Mouse (Mus musculus) Patski (cell line): ENCODE results near the gene Pidd1. TPM values are rescaled to one million over a fixed set of nuclear protein-coding genes. Genes with fewer than 3 reads are reported as not detected.

Experiments used
- ATAC-seq: fragments of 100-300 bp; one replicate; pipeline ENCODE4 v1.8.0; 2021
- CTCF ChIA-PET: fragments of 350-600 bp; sonication (Branson Sonifier 250); formaldehyde crosslinking; loops from one replicate; lab custom pipeline; 2022; ENCODE audit warnings: inconsistent platforms; lab: Charles Lee
- POLR2A ChIA-PET: fragments of 350-600 bp; sonication (Branson Sonifier 250); formaldehyde crosslinking; loops from one replicate; lab custom pipeline; 2022; ENCODE audit warnings: antibody characterized with exemption, inconsistent platforms; lab: Charles Lee
- DNase-seq: peaks from one replicate; pipeline ENCODE4 v3.0.0-alpha.2; 2011; ENCODE audit warnings: low read depth, low spot score
- H3K27me3 ChIP-seq: fragments of 371-371 bp; one replicate; pipeline ENCODE4 v1.5.1; 2021
- CTCF ChIP-seq: fragments of 100-300 bp; IDR thresholded peaks from one replicate; pipeline ENCODE4 v1.5.1; 2021
- in situ Hi-C: fragments of 300-500 bp; cut with MboI; formaldehyde crosslinking; loops from 3 replicates; pipeline ENCODE4 v1.11.1; 2018; ENCODE audit warnings: low pct_unique_long_range_greater_than_20kb, mixed read lengths
- polyA plus RNA-seq: library from polyadenylated mRNA; unstranded; gene quantifications from one replicate; pipeline ENCODE4 v1.2.3, GENCODE M21; 2021

Gene Pidd1
- polyA plus RNA-seq, 1 experiment from 2014 or later: 4.9 TPM

DNA sequence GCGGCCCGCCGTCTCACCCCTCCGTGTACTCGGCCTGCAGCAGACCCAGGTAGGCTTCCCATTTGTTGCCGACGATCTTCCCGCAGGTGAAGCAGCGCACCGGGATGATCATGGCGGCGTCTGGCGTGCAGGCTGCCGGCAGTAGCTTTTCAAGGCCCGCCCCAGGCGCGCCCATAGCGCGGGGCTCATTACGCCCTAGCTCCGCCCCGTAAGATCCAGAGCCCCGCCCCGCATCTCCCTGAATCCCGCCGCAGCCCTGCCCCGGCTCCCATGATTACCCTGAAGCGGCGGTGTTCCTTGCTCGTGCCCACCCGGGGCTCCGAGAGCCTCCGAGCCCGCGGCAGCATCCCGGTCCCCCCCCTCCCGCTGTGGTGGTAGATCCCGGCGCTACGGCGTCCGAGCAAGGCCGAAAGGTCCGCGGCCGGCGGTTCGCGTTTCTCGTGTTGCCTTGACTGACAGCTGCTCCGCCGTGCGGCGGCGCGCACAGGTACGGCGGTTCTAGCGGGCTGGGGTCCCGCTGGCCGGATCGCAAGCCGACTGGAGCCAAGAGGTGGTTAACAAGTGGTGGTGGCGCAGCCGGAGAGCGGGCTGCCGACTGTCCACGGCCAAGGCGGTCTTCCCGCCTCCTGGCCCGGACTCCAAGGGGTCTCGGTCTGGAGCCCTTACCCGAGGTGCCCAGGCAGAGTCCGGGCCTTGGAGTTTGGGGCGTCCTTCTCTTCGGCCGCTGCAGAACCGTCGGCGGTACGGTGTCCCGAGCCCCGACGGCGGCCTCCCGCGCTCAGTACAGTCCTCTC is 31.4 kb upstream of the Pidd1 start, which contains the start of the genes Polr2l and Tspan4:
Polr2l (minus strand) TSS at position 122 of the 794 bp plus-strand sequence.
Tspan4 (plus strand) TSS at position 230 of the 794 bp plus-strand sequence.
- H3K27me3 ChIP-seq: no peaks in the 10 kb centered on the region
- in situ Hi-C loops: loop anchor here (5.0 kb wide), 1 partner anchor 102 kb away; no protein-coding TSS in a partner anchor
- no peak for DNase-seq
- peak; percentile 36 for ATAC-seq
- ChIA-PET POLR2A (interaction anchor here (1.4 to 7.0 kb wide), 4 partner anchors 6 to 61 kb away, joined by 3 to 64 read pairs (median 4); partner anchors contain the start of gene Cd151), CTCF (interaction anchor here (3.1 kb wide), 1 partner anchor 49 kb away, joined by 16 read pairs; no protein-coding TSS in a partner anchor)
- TF ChIP-seq CTCF: no peak

DNA sequence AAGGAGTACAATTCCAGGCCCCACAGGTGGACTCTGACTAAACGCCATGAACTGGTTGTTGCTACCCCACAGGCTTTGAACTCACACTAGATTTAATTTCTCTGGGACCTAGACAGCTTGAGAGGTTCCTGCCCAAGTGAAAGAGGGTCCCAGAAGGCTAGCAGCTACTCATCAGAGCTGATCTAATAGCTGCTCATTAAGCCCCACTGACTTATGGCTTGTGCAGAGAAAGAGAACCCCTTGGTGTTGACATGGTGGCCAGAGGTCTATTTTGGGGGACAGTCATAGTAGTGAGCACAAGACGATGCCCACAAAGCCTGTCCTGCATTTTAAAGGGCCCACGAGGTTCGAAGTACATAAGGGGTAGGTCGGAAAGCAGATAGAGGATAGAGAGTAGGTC is 30.3 kb upstream of the Pidd1 start:
- in situ Hi-C loops: loop anchor here (25.0 kb wide), 1 partner anchor 913 kb away; the partner anchor contains the start of genes Ctsd and Gm49369
- H3K27me3 ChIP-seq: no peaks in the 10 kb centered on the region
- DNase-seq: no peak
- CTCF ChIA-PET: no interaction called here
- TF ChIP-seq CTCF: no peak
- no peak for ATAC-seq
- POLR2A ChIA-PET: interaction anchor here (0.8 to 1.0 kb wide), 2 partner anchors 20 to 44 kb away, joined by 3 read pairs; no protein-coding TSS in a partner anchor

DNA sequence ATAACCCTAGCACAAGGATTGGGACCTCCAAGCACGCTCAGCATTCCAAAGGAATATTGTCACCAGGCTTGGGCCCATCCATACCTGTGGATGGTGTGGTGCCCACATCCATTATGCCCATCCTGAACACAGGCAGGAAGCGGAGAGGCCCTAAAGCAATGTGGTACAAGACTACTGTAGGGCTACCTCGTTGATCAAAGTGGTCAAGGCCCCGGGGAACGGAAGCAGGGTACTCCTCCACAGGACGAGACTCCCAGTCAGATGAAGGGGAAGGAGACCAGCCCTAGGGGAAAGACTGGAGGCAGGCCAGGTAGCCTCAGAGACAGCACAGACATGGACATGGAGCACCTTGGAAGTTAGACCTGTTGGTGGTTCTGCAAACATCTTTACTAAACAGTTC is 28.9 kb upstream of the Pidd1 start:
- in situ Hi-C loops: loop anchor here (25.0 kb wide), 1 partner anchor 915 kb away; the partner anchor contains the start of genes Ctsd and Gm49369
- H3K27me3 ChIP-seq: no peaks in the 10 kb centered on the region
- TF ChIP-seq CTCF: no peak

DNA sequence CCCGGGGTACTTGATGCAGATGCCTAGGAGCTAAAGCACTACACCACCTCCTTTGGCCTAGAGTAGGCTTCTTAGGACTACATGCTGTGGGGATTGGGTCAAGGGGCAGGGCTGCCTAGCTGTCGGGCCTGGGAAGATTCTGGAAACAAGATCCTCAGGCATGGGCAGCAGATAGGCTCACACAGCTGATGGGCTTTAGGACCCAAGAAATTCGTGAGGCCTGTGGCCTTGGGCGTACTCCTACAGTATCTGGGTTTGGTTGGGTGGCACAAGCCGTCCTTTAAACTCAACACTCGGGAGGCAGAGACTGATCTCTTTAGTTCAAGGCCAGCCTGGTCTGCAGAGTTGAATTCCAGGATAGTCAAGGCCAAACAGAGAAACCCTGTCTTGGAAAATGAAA is 28.4 kb upstream of the Pidd1 start:
- no peak for DNase-seq
- no peak for ATAC-seq
- CTCF ChIA-PET: no interaction called here
- in situ Hi-C loops: loop anchor here (25.0 kb wide), 1 partner anchor 915 kb away; the partner anchor contains the start of genes Ctsd and Gm49369
- H3K27me3 ChIP-seq: no peaks in the 10 kb centered on the region
- POLR2A ChIA-PET: interaction anchor here (1.0 to 1.4 kb wide), 2 partner anchors 22 kb away, joined by 3 read pairs; no protein-coding TSS in a partner anchor
- TF ChIP-seq CTCF: no peak

More for the DNA sequence above, 28.9 kb upstream of the Pidd1 start:
- POLR2A ChIA-PET: interaction anchor here (1.4 kb wide), 1 partner anchor 21 kb away, joined by 3 read pairs; no protein-coding TSS in a partner anchor
- ATAC-seq: no peak
- CTCF ChIA-PET: no interaction called here
- DNase-seq: no peak

DNA sequence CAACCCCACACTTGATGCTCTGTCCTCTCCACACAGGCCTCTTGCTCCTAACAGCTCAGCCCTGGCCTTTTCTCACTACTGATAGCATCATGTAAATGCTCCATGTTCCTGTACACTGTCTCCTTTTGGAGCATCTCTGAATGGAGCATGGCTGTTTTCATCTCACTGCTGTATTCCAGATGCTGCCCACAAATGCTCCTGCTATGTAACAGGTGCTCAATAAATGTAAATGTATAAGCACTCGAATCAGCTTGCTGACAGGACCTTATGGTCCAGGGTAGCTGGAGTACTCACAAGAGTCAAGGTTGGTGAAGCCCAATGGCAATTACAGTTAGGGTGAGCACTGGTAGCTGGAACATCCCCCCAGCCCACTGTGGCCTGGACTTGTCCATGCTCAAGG is 27.4 kb upstream of the Pidd1 start:
- no peaks in the 10 kb centered on the region for H3K27me3 ChIP-seq
- in situ Hi-C loops: loop anchor here (25.0 kb wide), 1 partner anchor 916 kb away; the partner anchor contains the start of genes Ctsd and Gm49369
- TF ChIP-seq CTCF: no peak
- ChIA-PET CTCF (interaction anchor here (2.6 to 3.6 kb wide), 2 partner anchors 9 to 13 kb away, joined by 7 to 15 read pairs; no protein-coding TSS in a partner anchor), POLR2A (interaction anchor here (1.3 to 5.2 kb wide), 2 partner anchors 8 to 12 kb away, joined by 5 to 64 read pairs; no protein-coding TSS in a partner anchor)
- no peak for DNase-seq
- no peak for ATAC-seq

DNA sequence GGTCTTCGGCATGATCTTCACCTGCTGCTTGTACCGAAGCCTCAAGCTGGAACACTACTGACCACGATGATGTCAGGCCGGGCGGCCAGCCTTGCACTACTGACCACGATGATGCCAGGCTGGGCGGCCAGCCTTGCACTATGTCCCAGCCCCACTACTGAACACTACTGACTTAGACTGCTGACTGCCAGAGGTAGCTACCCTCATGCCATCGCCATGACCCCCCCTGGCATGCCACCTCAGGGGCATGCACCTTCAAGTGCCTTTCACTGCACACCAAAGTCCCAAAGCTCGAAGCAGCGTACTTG is 26.8 kb upstream of the Pidd1 start:
- ATAC-seq (no peak), DNase-seq (no peak)
- TF ChIP-seq CTCF: no peak
- ChIA-PET POLR2A (interaction anchor here (0.9 to 5.2 kb wide), 3 partner anchors 8 to 12 kb away, joined by 3 to 64 read pairs (median 5); no protein-coding TSS in a partner anchor), CTCF (interaction anchor here (2.6 to 3.6 kb wide), 2 partner anchors 10 to 12 kb away, joined by 7 to 15 read pairs; no protein-coding TSS in a partner anchor)
- in situ Hi-C loops: loop anchor here (25.0 kb wide), 1 partner anchor 917 kb away; the partner anchor contains the start of genes Ctsd and Gm49369
- H3K27me3 ChIP-seq: no peaks in the 10 kb centered on the region

DNA sequence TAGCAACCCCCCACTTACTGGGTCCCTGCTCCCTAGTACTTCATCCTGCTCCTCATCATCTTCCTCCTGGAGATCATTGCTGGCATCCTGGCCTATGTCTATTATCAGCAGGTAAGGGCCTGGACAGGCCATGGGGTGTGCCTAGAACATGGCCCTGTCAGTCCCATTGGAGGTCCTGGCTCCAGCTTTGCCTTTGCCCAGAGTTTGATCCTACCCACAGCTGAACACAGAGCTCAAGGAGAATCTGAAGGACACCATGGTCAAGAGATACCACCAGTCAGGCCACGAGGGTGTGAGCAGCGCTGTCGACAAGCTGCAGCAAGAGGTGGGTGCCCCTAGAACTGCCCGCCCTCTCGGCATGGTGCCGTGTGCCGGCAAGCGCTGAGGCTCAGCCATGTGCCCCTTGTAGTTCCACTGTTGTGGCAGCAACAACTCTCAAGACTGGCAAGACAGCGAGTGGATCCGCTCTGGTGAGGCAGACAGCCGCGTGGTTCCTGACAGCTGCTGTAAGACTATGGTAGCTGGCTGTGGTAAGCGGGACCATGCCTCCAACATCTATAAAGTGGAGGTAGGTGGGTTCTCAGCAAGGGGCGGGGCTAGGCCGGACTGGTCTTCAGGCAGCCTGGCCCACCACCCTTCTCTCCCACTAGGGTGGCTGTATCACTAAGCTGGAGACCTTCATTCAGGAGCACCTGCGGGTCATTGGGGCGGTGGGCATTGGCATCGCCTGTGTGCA is 26.2 kb upstream of the Pidd1 start:
- ATAC-seq (no peak), DNase-seq (no peak)
- no peaks in the 10 kb centered on the region for H3K27me3 ChIP-seq
- in situ Hi-C loops: loop anchor here (25.0 kb wide), 1 partner anchor 917 kb away; the partner anchor contains the start of genes Ctsd and Gm49369
- TF ChIP-seq CTCF: no peak
- ChIA-PET POLR2A (interaction anchor here (0.9 to 5.2 kb wide), 3 partner anchors 8 to 13 kb away, joined by 3 to 64 read pairs (median 47); partner anchors contain the start of gene Pnpla2), CTCF (interaction anchor here (0.9 to 3.7 kb wide), 6 partner anchors 7 to 201 kb away, joined by 3 to 16 read pairs (median 9); no protein-coding TSS in a partner anchor)

DNA sequence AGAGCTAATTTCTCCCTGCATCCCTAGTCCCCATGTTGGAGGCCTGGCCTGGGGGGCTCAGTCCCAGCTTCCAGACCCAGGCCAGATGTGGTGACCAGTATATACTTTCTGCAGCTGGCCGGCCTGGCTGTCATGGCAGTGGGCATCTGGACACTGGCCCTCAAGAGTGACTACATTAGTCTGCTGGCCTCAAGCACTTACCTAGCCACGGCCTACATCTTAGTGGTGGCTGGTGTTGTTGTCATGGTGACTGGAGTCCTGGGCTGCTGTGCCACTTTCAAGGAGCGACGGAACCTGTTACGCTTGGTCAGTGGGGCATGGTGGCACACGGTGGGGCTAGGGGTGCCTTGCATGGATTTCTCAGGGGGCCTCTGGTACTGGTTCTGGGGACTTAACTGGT is 25.5 kb upstream of the Pidd1 start:
- ChIA-PET CTCF (interaction anchor here (0.7 to 3.7 kb wide), 10 partner anchors 8 to 201 kb away, joined by 3 to 16 read pairs (median 6); no protein-coding TSS in a partner anchor), POLR2A (interaction anchor here (1.4 to 5.2 kb wide), 3 partner anchors 10 to 25 kb away, joined by 4 to 64 read pairs (median 47); partner anchors contain the start of gene Pnpla2)
- TF ChIP-seq CTCF: no peak
- DNase-seq (no peak), ATAC-seq (no peak)
- in situ Hi-C loops: loop anchor here (25.0 kb wide), 1 partner anchor 918 kb away; the partner anchor contains the start of genes Ctsd and Gm49369
- no peaks in the 10 kb centered on the region for H3K27me3 ChIP-seq
